Mouse (Mus musculus) embryonic facial prominence, embryonic 13.5 days (tissue): ENCODE results near the gene Bmp6. TPM values are rescaled to one million over a fixed set of nuclear protein-coding genes. Genes with fewer than 3 reads are reported as not detected.

Experiments
- ATAC-seq: fragments of 200-750 bp; cut with Nextera tagmentation; 2 replicates; pipeline ENCODE4 v1.8.0; 2017; ENCODE audit warnings: low read depth; ENCODE audit not compliant: insufficient number of reproducible peaks, insufficient read depth, low FRiP score, low TSS enrichment
- H3K27ac ChIP-seq: fragments of 300-500 bp; sonication (generic); 2 replicates; pipeline ENCODE4 v1.5.1; 2015; ENCODE audit warnings: moderate library complexity, mild to moderate bottlenecking, inconsistent platforms
- H3K27me3 ChIP-seq: fragments of 300-500 bp; sonication (generic); 2 replicates; pipeline ENCODE4 v1.6.1; 2015; ENCODE audit warnings: mild to moderate bottlenecking, inconsistent platforms
- H3K36me3 ChIP-seq: fragments of 300-500 bp; sonication (generic); 2 replicates; pipeline ENCODE4 v1.6.1; 2015; ENCODE audit warnings: mild to moderate bottlenecking, inconsistent platforms
- H3K4me1 ChIP-seq: fragments of 300-500 bp; sonication (generic); 2 replicates; pipeline ENCODE4 v1.6.1; 2015; ENCODE audit warnings: inconsistent platforms
- H3K4me2 ChIP-seq: fragments of 300-500 bp; sonication (generic); 2 replicates; pipeline ENCODE4 v1.6.1; 2015; ENCODE audit warnings: moderate library complexity, mild to moderate bottlenecking, inconsistent platforms
- H3K4me3 ChIP-seq: fragments of 300-500 bp; sonication (generic); 2 replicates; pipeline ENCODE4 v1.5.1; 2015; ENCODE audit warnings: mild to moderate bottlenecking, inconsistent platforms
- H3K9ac ChIP-seq: fragments of 300-500 bp; sonication (generic); 2 replicates; pipeline ENCODE4 v1.6.1; 2015; ENCODE audit warnings: mild to moderate bottlenecking, inconsistent platforms
- H3K9me3 ChIP-seq: fragments of 300-500 bp; sonication (generic); 2 replicates; pipeline ENCODE4 v1.6.1; 2016; ENCODE audit warnings: inconsistent platforms
- WGBS: fragments of 180-500 bp; shearing (Covaris S2); methylation state at CpG from one replicate; pipeline ENCODE4 v1.1.7; 2015; ENCODE audit warnings: mixed read lengths; 5-methylcytosine and 5-hydroxymethylcytosine counted together
- polyA plus RNA-seq: library from polyadenylated mRNA; unstranded; fragments of >200 nt; fragmentation: Nextera tagmentation; extraction: Ambion mirVana; gene quantifications from 2 replicates; pipeline ENCODE4 v1.2.1, GENCODE M21; 2015

Bmp6 gene
- polyA plus RNA-seq, 1 experiment from 2014 or later: 4.3 TPM

DNA sequence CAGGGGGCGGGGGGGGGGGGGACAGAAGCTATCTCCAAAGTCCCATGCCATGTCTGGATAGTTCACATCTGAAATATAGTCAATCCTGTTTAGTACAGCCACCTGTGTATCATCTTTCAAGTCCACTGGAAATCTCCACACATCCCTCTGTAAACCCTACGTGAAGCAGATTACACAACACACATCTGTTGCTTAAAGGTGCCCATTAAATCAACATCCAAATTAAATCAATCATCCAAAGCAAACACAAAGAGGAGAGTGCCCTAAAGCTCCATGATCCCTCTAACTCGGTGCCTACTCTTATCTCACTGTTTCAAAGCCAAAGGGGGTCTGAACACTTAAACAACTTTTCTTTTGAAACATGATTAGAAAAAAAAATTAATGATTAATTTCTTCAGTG is 151.8 kb downstream of the Bmp6 start:
- Histone ChIP-seq H3K36me3 (peaks cover 35% of the 10 kb centered on the region), H3K27me3 (no peaks in the 10 kb centered on the region), H3K9me3 (no peaks in the 10 kb centered on the region), H3K27ac (no peak overlapping the region), H3K4me3 (no peak overlapping the region), H3K4me1 (no peaks in the 10 kb centered on the region), H3K4me2 (no peak overlapping the region), H3K9ac (no peak overlapping the region)
- WGBS: 55% methylated on average over 3 of the region's 3 CpGs
- no peak for ATAC-seq

DNA sequence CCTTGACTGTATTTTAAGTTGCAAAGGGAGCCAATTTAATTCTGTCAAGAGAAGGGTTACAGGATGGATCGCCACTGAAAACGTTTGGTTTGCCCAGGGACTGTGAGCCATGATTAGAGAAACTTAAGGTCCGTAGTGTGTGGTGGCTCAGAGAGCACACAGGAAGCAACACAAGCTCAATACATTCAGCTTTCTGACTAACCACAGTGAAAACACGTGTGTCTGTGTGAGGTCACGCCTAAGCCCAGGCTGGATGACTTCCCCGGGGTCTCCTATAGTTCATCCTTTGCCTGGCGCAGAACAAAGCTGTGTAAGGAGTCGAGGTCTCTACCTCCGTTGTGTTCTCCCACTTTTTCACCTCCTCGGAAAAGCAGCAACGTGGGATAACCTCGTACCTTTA is 156.4 kb downstream of the Bmp6 start:
- no peak overlapping the region for H3K27ac ChIP-seq
- H3K4me2 ChIP-seq: no peak overlapping the region
- H3K4me1 ChIP-seq: no peaks in the 10 kb centered on the region
- peaks cover 81% of the 10 kb centered on the region for H3K36me3 ChIP-seq
- no peak for ATAC-seq
- H3K4me3 ChIP-seq: no peak overlapping the region
- H3K9me3 ChIP-seq: no peaks in the 10 kb centered on the region
- 87% methylated on average over 12 of the region's 12 CpGs for WGBS
- H3K9ac ChIP-seq: no peak overlapping the region
- no peaks in the 10 kb centered on the region for H3K27me3 ChIP-seq

DNA sequence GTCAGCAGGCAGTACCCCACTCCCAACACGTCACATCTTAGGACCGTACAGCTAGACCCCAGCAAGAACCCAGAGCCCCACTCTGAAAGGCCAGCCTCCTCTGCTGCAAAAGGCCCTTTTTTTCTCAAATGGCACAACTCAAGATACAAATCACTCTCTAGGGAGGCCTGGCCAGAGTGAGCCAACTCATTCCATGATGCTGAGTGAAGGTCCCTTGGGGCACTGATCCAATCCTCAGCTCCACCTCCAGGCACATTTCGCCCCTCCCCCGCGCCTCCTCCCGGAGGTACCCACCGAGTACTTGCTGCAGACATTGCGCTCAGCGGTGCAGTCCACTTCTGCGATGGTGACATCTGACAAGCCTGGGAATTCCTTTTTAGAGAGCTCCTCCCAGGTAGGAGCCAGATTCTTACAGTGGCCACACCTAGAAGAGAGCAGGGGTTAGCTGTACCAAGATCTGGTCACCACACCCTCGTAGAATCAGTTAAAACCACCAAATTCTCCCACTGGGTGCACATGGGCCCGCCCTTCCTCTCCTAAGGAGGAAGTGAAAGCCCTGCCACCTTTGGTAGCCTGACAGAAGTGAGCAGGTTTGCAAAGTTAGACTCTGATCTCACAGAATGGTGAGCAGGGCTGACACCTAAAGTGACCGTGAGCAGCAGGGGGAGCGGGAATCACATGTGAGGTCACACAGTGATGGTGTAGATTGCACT is 158.4 kb downstream of the Bmp6 start:
- no peaks in the 10 kb centered on the region for H3K27me3 ChIP-seq
- no peak for ATAC-seq
- H3K27ac ChIP-seq: no peak overlapping the region
- H3K9me3 ChIP-seq: no peaks in the 10 kb centered on the region
- H3K36me3 ChIP-seq: peaks cover 95% of the 10 kb centered on the region
- no peak overlapping the region for H3K4me2 ChIP-seq
- H3K4me1 ChIP-seq: no peaks in the 10 kb centered on the region
- no peak overlapping the region for H3K9ac ChIP-seq
- WGBS: 82% methylated on average over 14 of the region's 14 CpGs
- no peak overlapping the region for H3K4me3 ChIP-seq

DNA sequence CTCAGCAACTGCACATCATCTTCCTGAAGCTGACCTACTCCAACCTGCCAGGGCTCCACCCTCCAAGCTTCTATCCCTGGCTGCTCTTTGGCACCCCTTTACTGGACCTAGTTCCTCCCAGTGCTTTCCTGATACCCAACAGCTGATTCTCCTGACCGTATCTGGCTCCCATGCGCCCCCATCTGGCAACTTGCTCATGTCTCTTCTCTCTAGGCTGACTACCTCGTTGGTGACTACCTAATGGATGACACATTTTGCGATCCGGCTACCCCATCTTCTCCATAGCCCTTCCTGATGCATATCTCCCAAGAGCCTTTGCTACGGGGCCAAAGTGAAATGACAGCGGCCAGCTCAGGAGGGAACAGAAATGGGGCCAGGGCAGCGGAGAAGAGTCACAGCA is 161.4 kb downstream of the Bmp6 start:
- WGBS: 81% methylated on average over 8 of the region's 8 CpGs
- H3K27me3 ChIP-seq: no peaks in the 10 kb centered on the region
- H3K27ac ChIP-seq: no peak overlapping the region
- no peaks in the 10 kb centered on the region for H3K4me1 ChIP-seq
- ATAC-seq: no peak
- no peak overlapping the region for H3K4me3 ChIP-seq
- H3K9ac ChIP-seq: no peak overlapping the region
- peaks cover 94% of the 10 kb centered on the region for H3K36me3 ChIP-seq
- H3K9me3 ChIP-seq: no peaks in the 10 kb centered on the region
- no peak overlapping the region for H3K4me2 ChIP-seq

DNA sequence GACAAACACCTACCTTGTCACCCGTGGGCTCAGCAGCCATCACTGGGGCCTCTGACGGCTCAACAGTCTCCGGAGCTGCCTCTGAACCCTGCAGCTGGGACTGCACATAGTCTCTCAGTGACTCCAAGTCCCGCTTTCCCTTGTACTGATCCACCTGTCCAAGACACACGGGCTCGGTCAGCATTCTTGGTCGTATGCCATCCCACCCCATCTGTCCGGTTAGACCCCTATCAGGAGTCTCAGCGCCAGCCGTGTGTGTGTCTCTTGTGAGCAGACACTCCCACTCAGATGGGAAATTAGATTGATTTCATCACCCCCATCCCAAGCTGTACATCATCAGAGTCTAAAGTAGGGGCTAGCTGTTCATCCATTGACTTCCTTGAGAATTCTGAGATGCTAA is 162.0 kb downstream of the Bmp6 start:
- no peak overlapping the region for H3K4me3 ChIP-seq
- no peaks in the 10 kb centered on the region for H3K9me3 ChIP-seq
- no peak overlapping the region for H3K27ac ChIP-seq
- H3K36me3 ChIP-seq: peaks cover 91% of the 10 kb centered on the region
- H3K4me1 ChIP-seq: no peaks in the 10 kb centered on the region
- 0 out of 2 replicates have a peak, but pooled peaks have one; percentile 9 for ATAC-seq
- no peaks in the 10 kb centered on the region for H3K27me3 ChIP-seq
- H3K9ac ChIP-seq: no peak overlapping the region
- no peak overlapping the region for H3K4me2 ChIP-seq
- 96% methylated on average over 10 of the region's 10 CpGs for WGBS

DNA sequence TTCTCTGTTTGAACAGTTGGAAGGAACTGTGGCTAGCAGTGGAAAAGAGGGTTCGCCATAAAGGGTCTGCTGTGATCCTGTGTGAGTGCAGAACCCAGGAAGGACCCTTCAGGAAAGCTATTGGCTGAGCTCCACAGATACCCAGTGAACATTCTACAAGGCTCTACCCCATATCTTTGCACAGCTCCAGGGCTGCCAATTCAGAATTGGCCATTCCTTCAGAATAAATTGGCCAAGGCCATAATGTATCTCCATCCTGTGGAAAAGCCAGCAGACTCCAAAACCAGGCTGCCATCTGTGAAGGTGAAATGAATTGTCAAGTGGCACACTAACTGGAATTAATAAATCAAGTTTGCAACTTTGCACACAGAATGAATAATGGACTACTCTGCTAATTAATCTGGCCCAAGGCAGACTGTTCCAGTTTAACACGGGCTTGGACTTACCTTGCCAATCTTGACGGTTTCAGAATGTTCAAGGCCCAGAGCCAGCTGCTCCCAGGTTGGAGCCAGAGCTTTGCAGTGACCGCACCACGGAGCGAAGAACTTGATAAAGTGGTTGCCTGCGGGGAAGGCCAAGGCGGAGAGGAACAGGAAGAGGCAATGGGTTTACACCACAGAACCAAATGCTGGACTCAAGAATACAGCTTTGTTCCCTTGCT is 164.9 kb downstream of the Bmp6 start:
- no peaks in the 10 kb centered on the region for H3K9me3 ChIP-seq
- no peak for ATAC-seq
- H3K4me3 ChIP-seq: no peak overlapping the region
- no peak overlapping the region for H3K27ac ChIP-seq
- no peak overlapping the region for H3K9ac ChIP-seq
- 93% methylated on average over 8 of the region's 8 CpGs for WGBS
- no peaks in the 10 kb centered on the region for H3K4me1 ChIP-seq
- no peaks in the 10 kb centered on the region for H3K27me3 ChIP-seq
- H3K36me3 ChIP-seq: peaks cover 91% of the 10 kb centered on the region
- no peak overlapping the region for H3K4me2 ChIP-seq

DNA sequence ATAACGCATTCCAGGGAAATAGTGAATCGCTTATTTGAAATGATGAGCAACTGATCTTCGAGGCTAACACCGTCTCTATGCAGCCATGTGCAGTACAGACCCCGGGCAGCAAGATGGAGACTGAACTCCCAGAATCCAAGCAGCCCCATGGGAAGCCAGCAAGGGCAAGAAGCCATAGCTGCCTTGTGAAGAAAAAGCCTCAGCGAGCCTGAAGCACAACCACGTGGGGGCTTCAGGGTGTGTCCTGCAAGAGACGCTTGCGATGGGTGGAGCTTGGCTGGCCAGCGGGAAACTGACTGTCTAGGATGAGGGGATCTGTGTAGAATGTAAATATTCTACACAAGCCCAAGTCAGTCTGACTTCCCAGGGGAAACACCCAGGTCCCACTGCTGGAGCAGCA is 167.1 kb downstream of the Bmp6 start:
- no peaks in the 10 kb centered on the region for H3K9me3 ChIP-seq
- H3K4me2 ChIP-seq: no peak overlapping the region
- peaks cover 86% of the 10 kb centered on the region for H3K36me3 ChIP-seq
- whole genome bisulfite sequencing: 83% methylated on average over 10 of the region's 10 CpGs
- no peak overlapping the region for H3K4me3 ChIP-seq
- no peaks in the 10 kb centered on the region for H3K4me1 ChIP-seq
- no peak overlapping the region for H3K27ac ChIP-seq
- H3K27me3 ChIP-seq: no peaks in the 10 kb centered on the region
- no peak for ATAC-seq
- no peak overlapping the region for H3K9ac ChIP-seq

DNA sequence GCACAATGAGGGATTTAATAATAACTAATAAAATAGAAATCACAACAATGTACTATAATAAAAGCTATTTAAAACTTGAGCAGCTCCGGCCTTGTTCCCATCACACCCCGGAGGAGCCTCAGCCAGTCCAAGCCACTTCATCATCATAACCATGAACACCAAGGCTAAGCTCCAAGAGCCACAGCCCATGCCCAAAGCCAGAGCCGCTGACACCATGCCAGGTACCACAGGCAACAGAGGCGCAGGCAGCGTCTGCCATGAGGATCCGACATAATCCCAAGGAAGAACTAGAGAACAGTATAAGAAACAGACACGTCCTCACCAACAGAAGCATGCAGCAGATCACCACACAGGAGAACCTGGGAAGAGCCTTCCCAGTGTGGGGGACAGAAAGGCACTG is 169.0 kb downstream of the Bmp6 start:
- no peaks in the 10 kb centered on the region for H3K27me3 ChIP-seq
- H3K9me3 ChIP-seq: no peaks in the 10 kb centered on the region
- peaks cover 86% of the 10 kb centered on the region for H3K36me3 ChIP-seq
- H3K4me1 ChIP-seq: no peaks in the 10 kb centered on the region
- H3K4me3 ChIP-seq: no peak overlapping the region
- 92% methylated on average over 7 of the region's 7 CpGs for WGBS
- H3K4me2 ChIP-seq: no peak overlapping the region
- H3K27ac ChIP-seq: no peak overlapping the region
- ATAC-seq: no peak
- no peak overlapping the region for H3K9ac ChIP-seq

DNA sequence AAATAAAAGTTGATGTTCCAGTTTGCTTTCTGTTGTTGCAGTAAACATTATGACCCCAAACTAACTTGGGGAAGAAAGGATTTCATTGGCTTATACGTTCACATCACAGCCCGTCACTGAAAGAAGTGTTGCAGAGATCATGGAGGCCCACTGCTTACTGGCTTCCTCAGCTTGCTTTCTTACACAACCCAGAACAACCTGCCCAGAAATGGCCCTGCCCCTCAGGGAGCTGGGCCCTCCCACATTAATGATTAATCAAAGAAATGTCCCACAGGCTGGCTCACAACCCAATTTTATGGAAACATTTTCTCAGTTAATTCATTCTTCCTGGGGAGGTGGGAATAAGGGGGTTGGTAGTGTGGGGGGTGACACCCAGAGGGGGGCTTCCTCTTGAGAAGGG is 170.5 kb downstream of the Bmp6 start:
- WGBS: 91% methylated on average over 2 of the region's 2 CpGs
- peaks cover 86% of the 10 kb centered on the region for H3K36me3 ChIP-seq
- no peak for ATAC-seq

DNA sequence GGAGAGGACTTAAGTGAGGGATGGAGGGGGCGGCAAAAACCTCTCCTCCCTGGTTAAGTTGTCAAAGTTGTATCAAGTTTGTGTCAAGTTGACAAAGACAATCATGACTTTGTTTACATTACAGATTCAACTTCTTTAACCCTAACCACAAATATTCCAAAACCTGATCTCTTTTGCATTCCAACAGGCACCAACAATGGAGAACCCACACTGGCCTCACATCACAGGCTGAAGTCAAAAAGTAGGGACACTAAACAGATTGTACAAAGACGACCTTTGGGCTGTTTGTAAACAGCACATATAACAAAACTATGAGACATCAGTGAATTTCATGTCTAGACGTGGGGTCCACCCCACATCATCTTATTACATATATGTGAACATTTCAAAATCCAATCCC is 170.9 kb downstream of the Bmp6 start:
- H3K4me3 ChIP-seq: no peak overlapping the region
- 73% methylated on average over 3 of the region's 3 CpGs for WGBS
- no peak for ATAC-seq
- peaks cover 86% of the 10 kb centered on the region for H3K36me3 ChIP-seq
- H3K4me2 ChIP-seq: no peak overlapping the region
- no peak overlapping the region for H3K27ac ChIP-seq
- H3K9ac ChIP-seq: no peak overlapping the region
- H3K9me3 ChIP-seq: no peaks in the 10 kb centered on the region
- no peaks in the 10 kb centered on the region for H3K4me1 ChIP-seq
- H3K27me3 ChIP-seq: no peaks in the 10 kb centered on the region

More for the DNA sequence above, 170.5 kb downstream of the Bmp6 start:
- Histone ChIP-seq H3K27me3 (no peaks in the 10 kb centered on the region), H3K9ac (no peak overlapping the region), H3K9me3 (no peaks in the 10 kb centered on the region), H3K4me1 (no peaks in the 10 kb centered on the region), H3K4me3 (no peak overlapping the region), H3K27ac (no peak overlapping the region), H3K4me2 (no peak overlapping the region)

DNA sequence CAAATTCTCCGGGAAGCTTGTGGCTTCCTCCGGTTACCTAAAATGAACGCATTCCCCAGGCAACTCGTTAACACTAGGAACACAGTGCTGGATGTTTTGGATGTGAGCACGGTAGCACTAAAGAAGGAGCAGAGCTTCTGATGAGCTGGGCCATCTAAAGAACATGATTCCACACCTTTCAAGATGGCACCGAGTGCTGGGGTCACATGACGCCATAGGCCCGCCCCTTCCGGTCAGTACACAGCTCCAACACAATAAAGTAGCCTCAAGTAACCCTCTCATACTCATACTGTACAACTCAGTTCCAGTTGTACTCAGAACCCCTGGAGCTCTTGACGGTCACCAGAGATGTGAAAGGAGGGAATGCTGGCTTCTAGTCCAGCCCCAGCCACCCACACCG is 171.7 kb downstream of the Bmp6 start:
- H3K9me3 ChIP-seq: no peaks in the 10 kb centered on the region
- WGBS: 90% methylated on average over 11 of the region's 11 CpGs
- no peak overlapping the region for H3K4me2 ChIP-seq
- H3K4me3 ChIP-seq: no peak overlapping the region
- H3K27me3 ChIP-seq: no peaks in the 10 kb centered on the region
- H3K36me3 ChIP-seq: peaks cover 89% of the 10 kb centered on the region
- ATAC-seq: no peak
- no peak overlapping the region for H3K9ac ChIP-seq
- H3K4me1 ChIP-seq: 0 out of 2 replicates have a peak, but pooled peaks cover 5% of the 10 kb centered on the region
- no peak overlapping the region for H3K27ac ChIP-seq

DNA sequence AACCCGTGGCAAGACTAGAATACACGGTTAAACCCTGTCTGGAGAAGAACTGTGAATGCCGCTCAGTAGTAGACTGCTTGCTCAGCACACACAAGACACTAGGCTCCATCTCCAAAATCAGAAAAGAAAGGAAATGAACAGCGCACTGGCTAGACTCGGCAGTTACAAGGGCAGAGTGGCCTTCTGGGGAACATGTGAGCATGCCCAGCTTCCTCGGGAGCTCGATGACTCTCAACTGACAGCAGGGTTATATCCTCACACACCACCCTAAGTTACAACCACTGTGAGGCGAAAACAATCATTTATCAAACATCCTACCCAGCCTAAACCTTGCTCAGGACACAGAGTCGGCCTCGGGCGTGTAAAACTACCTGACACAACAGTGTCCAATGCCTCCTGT is 175.4 kb downstream of the Bmp6 start:
- no peak overlapping the region for H3K4me3 ChIP-seq
- H3K27ac ChIP-seq: no peak overlapping the region
- no peak for ATAC-seq
- H3K4me2 ChIP-seq: no peak overlapping the region
- no peaks in the 10 kb centered on the region for H3K27me3 ChIP-seq
- H3K36me3 ChIP-seq: peaks cover 74% of the 10 kb centered on the region
- H3K9ac ChIP-seq: no peak overlapping the region
- no peaks in the 10 kb centered on the region for H3K9me3 ChIP-seq
- WGBS: 94% methylated on average over 11 of the region's 11 CpGs
- H3K4me1 ChIP-seq: peaks cover 12% of the 10 kb centered on the region; the same call in 1 of the 2 replicates
